Mouse (Mus musculus) cerebellum, postnatal 4 days (tissue): ENCODE results near the gene Cfap97d2.
A peak's percentile ranks its signal among the peaks of the same experiment; 100 is the strongest.
"Not testable (repeated sequence)": the region's sequence is repeated elsewhere in the genome, so short reads cannot be mapped to it uniquely, and the experiment has no call there.

Source experiments
- DNase-seq, 2 experiments: peaks; one replicate each; pipeline ENCODE4 v3.0.0; 2022; ENCODE audit warnings: low spot score in 2 of 2, mixed read lengths in 1 of 2

Cfap97d2 gene

DNA sequence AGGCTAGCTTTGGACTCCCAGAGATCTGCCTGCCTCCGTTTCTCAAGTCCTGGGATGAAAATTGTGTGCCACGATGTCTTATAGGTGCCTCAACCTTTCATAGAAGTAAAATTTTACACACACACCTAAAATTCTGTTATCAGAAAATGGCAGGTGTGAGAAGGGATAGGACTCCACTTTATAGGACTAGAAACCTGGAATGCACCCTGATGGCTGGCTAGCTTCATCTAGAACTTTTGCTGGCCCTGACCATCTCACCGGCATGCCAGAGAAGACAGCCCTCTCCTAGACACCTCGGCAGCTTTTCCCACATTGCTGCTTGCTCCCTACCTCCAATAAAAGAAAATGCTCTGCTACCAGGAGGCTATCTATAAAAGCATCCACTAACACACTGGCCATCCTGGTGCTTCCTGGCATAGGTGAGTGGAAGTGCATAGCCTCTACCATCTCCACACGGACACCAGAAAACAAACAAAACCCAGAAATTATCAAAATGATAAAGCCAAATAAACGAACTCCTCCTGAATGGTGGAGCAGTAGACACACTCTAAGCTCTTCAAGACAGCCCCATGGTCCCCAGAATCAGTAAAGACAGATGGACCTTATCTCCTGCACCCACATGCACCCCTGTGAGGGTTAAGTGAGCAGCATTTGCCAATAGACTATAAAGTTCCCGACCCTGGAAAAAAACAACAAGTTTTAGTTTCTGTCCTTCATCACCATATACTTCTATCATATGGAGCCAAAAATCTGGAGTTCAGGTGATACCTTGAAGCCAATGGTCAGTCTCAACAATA, 35.3 kb downstream of the Cfap97d2 start:
- DNase-seq = no peak

DNA sequence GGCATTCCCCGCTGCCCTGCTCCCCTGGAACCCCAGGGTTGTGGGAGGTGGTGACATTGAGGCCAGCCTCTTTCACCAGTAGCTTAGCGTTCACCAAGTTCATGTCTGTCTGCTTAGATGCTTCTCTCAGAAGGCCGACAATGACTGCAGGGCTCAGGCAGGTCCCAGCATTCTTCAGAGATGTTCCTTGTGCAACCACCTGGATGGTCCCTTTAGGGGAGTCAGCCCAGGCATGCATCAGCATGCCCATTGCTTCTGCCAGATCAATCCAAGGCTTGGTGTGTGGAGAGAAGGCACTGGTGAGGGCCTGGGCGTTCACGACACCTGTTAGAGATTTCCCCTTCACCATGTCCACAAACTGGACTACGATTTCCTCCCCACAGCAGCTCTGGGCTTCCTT, 40.5 kb downstream of the Cfap97d2 start:
- not testable (repeated sequence) for DNase-seq

DNA sequence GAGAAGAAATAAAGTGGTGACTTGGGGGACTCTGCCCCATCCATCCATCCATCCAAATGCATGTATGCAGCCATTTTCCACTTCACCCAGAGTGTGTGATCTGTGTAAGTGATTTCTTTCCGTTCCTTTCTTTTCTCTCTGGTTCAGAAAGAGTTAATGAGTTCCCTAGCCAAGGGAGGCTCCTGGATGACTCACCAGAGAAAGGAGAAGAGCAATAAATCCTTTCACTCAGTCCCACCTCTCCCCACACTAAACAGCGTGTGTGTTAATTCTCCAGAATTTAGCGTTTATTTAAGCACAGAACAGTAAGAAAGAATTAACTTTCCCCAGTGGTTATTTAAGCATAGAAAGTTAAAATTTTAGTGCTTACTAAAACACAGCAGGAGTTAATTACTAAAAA, 41.9 kb downstream of the Cfap97d2 start:
- no peak for DNase-seq

DNA sequence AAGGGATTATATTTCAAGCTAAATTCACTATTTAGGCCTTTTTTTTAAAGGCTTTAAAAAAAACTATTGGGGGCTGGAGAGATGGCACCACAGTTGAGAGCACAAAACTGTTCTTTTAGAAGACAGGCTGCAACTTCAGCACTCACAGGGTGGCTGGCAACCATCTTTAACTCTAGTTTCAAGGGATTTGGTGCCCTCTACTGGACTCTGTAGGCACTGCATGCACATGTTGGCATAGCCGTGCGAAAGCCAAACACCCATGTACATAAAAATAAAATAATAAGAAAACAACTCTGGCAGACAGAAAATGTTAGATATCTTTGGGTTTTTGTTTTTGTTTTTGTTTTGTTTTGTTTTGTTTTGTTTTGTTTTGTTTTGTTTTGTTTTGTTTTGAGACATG, 48.0 kb downstream of the Cfap97d2 start:
- DNase-seq = peak; percentile 63 to 85

DNA sequence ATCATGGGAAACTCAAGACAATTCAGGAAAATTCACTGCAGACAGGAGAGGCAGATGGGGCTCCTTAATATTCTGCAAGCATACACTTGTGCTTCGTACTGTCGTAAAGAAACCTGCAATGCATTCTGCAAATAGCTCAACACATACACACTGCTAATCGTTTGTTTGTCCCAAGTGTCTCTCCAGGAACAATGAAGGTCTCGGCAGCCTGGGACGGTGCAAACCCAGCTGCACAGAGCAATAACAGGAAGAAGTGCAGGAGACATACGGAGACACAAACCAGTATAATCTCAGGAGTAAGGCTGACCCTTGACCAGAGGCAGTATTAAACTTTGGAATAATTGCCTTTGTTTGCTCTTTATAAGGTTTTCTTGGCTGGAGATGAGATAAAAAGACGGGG, 50.8 kb downstream of the Cfap97d2 start:
- no peak for DNase-seq

DNA sequence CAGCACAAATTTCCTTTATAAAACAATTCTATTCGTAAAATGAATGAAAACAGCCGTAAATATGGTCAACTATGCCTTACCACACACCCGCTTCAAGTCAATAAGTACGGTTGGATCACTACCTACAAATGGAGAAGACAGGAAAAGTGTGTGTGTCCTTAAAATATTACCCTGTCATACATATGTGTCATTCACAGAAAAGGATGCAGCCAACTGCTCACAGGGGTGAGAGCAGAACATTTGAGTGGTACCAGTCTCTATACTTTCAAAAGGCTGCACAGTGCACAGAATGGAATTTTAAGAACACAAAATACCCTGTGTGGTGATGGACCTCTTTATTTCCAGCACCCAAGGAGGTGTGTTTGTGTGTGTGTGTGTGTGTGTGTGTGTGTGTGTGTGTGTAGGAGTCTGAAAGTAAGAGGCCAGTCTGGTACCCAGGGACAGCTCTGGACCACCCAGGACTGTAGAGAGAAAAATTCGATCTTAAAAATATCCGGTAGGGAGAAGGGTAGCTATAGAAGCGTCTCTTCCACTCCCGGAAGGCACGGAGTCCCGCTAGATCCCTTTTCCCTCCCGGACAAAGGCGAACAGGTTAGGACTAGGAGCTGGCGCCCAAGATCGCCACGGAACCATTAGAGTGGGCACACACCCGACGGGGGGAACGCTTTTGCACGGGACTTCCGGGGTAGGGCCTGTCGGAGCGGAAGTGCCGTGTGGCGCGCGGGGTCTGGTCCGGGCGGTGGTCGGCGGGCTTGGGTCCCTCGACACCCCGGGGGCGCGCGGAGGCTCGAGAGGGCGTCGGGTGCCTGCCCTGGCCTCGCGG, 51.5 kb downstream of the Cfap97d2 start, which contains the start of gene Cdc16:
Gene Cdc16 (plus strand): TSS at position 695 of the 823 bp plus-strand sequence.
- peak; percentile 83 to 94 for DNase-seq

DNA sequence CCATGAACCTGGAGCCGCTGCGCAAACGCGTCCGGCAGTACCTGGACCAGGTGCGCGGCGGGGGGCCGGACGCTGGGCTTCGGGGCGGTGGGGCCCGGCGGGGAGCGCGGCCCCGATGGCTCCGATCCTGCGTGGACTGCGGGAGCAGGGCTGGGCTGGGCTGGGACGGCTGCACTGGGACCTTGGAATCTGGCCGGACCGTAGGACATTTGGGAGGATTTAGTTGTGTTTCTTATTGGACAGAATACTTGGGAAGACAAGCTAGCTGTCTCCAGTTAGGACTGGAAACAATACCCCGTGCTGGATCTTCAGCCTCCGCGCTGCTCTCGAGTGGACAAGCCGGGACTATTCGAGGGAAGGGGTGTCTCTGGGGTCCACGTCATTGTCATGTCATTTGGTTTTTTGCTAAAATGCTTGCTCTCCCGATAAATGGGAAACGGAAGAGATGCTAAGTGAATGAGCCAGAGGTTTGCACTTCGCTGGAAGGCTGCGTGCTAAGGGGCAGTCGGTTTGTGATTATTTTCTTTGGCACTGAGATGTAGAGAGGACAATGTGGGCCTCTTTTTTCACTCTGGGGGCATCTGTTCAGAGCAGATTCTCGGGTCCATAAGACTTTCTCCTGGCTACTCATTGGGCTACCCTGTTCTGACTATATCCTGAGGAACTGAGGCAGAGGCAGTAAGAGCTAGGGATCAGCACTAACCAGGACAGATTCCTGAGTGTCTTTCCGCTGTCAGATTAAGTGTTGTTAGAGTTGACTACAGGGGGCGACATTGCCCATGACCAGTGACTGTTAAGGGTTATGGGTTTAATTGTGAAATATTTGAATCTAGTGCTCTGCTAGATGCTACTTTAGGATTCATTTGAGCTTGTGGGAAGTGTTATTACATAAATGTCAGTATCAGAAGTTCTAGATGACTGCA, 52.4 kb downstream of the Cfap97d2 start:
- DNase-seq = peak in 1 of 2 experiments; percentile 24

DNA sequence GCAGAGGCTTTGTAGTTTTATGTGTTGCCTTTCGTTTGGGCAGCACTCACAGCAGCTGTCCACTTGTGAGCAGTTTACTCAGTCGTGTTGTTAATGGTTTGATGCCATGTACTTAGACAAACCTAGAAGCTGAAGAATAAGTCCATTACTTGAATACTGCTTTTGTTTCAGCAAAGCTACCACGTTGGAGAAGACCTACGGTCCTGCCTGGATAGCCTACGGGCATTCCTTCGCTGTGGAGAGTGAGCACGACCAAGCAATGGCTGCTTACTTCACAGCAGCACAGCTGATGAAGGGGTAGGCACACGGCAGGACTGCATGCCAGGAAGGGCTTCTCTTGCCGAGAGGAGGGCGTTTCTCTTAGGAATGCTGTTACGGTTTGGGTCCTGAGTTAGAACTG, 63.5 kb downstream of the Cfap97d2 start:
- DNase-seq = no peak

DNA sequence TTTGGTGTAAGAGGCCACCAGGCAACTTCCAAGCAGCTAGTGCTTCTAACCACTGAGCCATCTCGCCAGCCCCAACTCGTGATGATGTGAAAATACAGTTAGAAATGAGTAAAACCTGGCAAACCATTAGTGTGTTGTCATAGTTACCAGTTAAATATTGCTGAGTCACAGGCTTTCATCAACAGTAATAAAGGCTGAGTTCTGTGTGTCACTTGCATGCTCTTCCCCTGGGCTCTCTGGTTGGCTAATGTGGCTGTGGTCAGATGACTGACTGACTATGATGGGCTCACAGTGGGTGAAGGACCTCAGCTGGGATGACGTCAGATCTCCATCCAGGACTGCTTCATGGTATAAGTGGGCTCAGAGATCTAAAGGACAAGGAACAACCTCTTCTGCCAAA, 74.8 kb downstream of the Cfap97d2 start:
- DNase-seq = no peak

DNA sequence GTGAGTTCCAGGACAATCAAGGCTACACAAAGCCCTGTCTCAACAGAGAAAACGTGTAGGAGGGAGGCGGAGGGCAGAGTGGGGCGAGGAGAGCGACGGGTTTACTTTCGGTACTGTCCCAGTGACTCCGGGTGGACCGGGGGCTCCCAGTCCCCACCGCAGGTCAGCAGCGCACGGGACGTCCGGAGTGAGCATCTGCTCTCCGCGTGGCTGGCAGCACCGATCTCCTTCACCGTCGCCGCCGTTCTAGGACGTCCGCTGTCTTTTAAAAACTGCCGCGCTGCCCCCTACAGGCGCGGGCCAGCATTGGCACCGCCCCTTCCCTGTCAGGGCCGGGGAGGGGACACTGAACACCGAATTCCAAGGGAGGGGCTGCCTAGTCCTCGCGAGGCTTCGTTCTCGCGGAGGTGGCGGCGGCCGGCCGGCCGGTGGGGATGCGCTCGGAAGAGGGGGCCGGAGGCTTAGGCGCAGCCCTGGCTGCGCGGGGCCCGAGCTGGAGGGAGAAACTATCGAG, 79.6 kb downstream of the Cfap97d2 start, which contains the start of gene Upf3a:
Gene Upf3a (plus strand): TSS at position 366 of the 514 bp plus-strand sequence.
- peak; percentile 73 to 92 for DNase-seq

DNA sequence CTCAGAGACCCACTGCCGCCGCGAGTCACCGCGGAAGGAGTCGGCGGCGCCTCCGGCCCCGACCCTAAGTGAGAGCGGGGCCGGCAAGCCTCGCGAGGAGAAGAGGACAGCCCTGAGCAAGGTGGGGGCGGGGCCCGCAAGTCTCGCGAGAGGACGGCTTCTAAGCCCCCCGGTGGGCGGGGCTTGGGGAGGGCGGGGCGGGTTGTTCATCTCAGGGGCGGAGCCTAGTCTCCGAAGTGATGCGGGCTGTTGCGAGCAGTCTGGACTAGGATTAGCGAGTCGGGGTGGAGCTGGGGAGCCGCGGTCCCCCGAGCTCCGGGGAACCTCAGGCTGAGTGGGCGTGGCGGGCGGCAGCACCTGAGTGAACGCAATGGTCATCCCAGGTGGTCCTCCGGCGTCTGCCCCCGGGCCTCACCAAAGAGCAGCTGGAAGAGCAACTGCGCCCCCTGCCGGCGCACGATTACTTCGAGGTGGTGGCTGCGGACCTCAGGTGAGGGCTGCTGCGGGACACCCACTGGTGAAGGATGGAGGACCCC, 80.1 kb downstream of the Cfap97d2 start:
- peak; percentile 97 to 98 for DNase-seq

DNA sequence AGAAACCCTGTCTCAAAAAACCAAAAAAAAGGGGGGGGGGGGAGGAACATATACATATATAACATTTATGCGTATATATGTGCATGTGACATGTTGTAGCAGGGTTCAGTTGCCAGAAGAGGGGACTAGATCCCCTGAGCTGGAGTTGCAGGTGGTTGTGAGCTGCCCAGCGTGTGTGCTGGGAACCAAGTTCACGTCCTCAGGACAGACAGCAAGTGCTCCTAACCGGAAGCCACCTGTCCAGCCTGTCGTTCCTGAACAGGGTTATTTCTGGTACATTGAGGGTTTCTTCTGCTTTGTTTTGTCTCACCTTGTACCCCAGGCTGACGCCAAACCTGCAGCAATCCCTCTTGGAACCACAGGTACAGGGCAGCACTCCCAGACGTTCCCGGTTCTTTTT, 83.9 kb downstream of the Cfap97d2 start:
- no peak for DNase-seq
